Mouse (Mus musculus) heart, postnatal 0 days (tissue): ENCODE results near the gene Krtap21-1. TPM values are rescaled to one million over a fixed set of nuclear protein-coding genes. Genes with fewer than 3 reads are reported as not detected.

Source experiments
- ATAC-seq: fragments of 200-750 bp; cut with Nextera tagmentation; 2 replicates; pipeline ENCODE4 v1.8.0; 2017; ENCODE audit warnings: low read depth, moderate number of reproducible peaks, moderate library complexity; ENCODE audit not compliant: insufficient read depth
- DNase-seq: peaks from one replicate; pipeline ENCODE4 v3.0.0-alpha.2; 2016; ENCODE audit warnings: low spot score
- H3K27ac ChIP-seq: fragments of 300-500 bp; sonication (generic); 2 replicates; pipeline ENCODE4 v1.5.1; 2014; ENCODE audit warnings: low read depth, mild to moderate bottlenecking
- H3K27me3 ChIP-seq: fragments of 300-500 bp; sonication (generic); 2 replicates; pipeline ENCODE4 v1.6.1; 2014; ENCODE audit warnings: low read length, mixed read lengths; ENCODE audit not compliant: control insufficient read depth, insufficient read depth
- H3K36me3 ChIP-seq: fragments of 300-500 bp; sonication (generic); replicated peaks from 2 replicates; pipeline ENCODE4 v1.6.1; 2014; ENCODE audit warnings: low read length, mixed read lengths; ENCODE audit not compliant: control insufficient read depth, insufficient read depth
- H3K4me1 ChIP-seq: fragments of 300-500 bp; sonication (generic); 2 replicates; pipeline ENCODE4 v1.6.1; 2014; ENCODE audit warnings: antibody characterized with exemption; ENCODE audit not compliant: control insufficient read depth, insufficient read depth
- H3K4me2 ChIP-seq: fragments of 300-500 bp; sonication (generic); 2 replicates; pipeline ENCODE4 v1.6.1; 2014; ENCODE audit warnings: low read depth, mild to moderate bottlenecking, low read length, moderate library complexity
- H3K4me3 ChIP-seq: fragments of 300-500 bp; sonication (generic); 2 replicates; pipeline ENCODE4 v1.5.1; 2014; ENCODE audit warnings: low read depth, low read length
- H3K9ac ChIP-seq: fragments of 300-500 bp; sonication (generic); replicated peaks from 2 replicates; pipeline ENCODE4 v1.6.1; 2014; ENCODE audit warnings: low read depth, low read length, mixed read lengths
- H3K9me3 ChIP-seq: fragments of 300-500 bp; sonication (generic); replicated peaks from 2 replicates; pipeline ENCODE4 v1.6.1; 2016; ENCODE audit warnings: low read length; ENCODE audit not compliant: control insufficient read depth
- CTCF ChIP-seq: IDR thresholded peaks from 2 replicates; pipeline ENCODE4 v1.5.1; 2016; ENCODE audit warnings: antibody characterized with exemption, control low read depth, low read depth
- EP300 ChIP-seq: IDR thresholded peaks from 2 replicates; pipeline ENCODE4 v1.6.1; 2016; ENCODE audit warnings: antibody characterized with exemption, low read depth
- WGBS: fragments of 180-500 bp; shearing (Covaris S2); extraction: QIAGEN DNeasy Blood & Tissue Kit; methylation state at CpG from one replicate; pipeline ENCODE4 v1.1.7; 2014; 5-methylcytosine and 5-hydroxymethylcytosine counted together
- polyA plus RNA-seq: library from polyadenylated mRNA; unstranded; fragments of >200 nt; fragmentation: Nextera tagmentation; extraction: Ambion mirVana; gene quantifications from 2 replicates; pipeline ENCODE4 v1.2.1, GENCODE M21; 2015
- total RNA-seq: library from RNA; depleted of rRNA; stranded (reverse); fragments of >200 nt; gene quantifications from 2 replicates; pipeline ENCODE4 v1.2.3, GENCODE M21; 2014; ENCODE audit warnings: low replicate concordance; rRNA removed

Krtap21-1 gene
- total RNA-seq (not detected in 2 replicates), polyA plus RNA-seq (not detected in 2 replicates)

- Histone ChIP-seq H3K27ac (no peak within 1 kb of the TSS), H3K4me1 (no peaks in the 10 kb centered on the region), H3K27me3 (no peaks in the 10 kb centered on the region), H3K36me3 (no peaks in the 10 kb centered on the region), H3K9ac (no peak within 1 kb of the TSS), H3K4me2 (no peak within 1 kb of the TSS), H3K4me3 (no peak within 1 kb of the TSS), H3K9me3 (no peaks in the 10 kb centered on the region)
- ATAC-seq = no peak
- DNase-seq = no peak
- WGBS = 66% methylated on average over 2 of the region's 2 CpGs
- TF ChIP-seq CTCF = no peak
- TF ChIP-seq EP300 = no peak
Observed at GRCm38 (mm10) chr16:89403768-89404167, at the start of gene Krtap21-1. Krtap21-1 (minus strand) TSS chr16:89403868.

- no peaks in the 10 kb centered on the region for H3K27me3 ChIP-seq
- no peak overlapping the region for H3K4me2 ChIP-seq
- no peaks in the 10 kb centered on the region; the same call in 1 of the 2 replicates for H3K4me1 ChIP-seq
- ATAC-seq (no peak), DNase-seq (no peak)
- no peak overlapping the region for H3K9ac ChIP-seq
- no peak for TF ChIP-seq CTCF
- TF ChIP-seq EP300 = no peak
- no peaks in the 10 kb centered on the region for H3K9me3 ChIP-seq
- no peak overlapping the region for H3K27ac ChIP-seq
- no peak overlapping the region for H3K4me3 ChIP-seq
- no peaks in the 10 kb centered on the region for H3K36me3 ChIP-seq
- WGBS = 50% methylated on average over 2 of the region's 2 CpGs
Observed at GRCm38 (mm10) chr16:89429586-89429985, 25.9 kb upstream of the Krtap21-1 start.

- peak overlapping the region; percentile 38; the same call in 1 of the 2 replicates for H3K27ac ChIP-seq
- DNase-seq = peak; percentile 72
Observed at GRCm38 (mm10) chr16:89425310-89425709, 21.6 kb upstream of the Krtap21-1 start.

GRCm38 (mm10) chr16:89420011-89420410 is 16.3 kb upstream of the Krtap21-1 start, which contains the start of gene Krtap6-2:
Krtap6-2 (minus strand) TSS chr16:89420111.
- no peak within 1 kb of the TSS for H3K27ac ChIP-seq
- H3K36me3 ChIP-seq = no peaks in the 10 kb centered on the region
- TF ChIP-seq CTCF = no peak
- no peak for TF ChIP-seq EP300
- no peak within 1 kb of the TSS for H3K4me2 ChIP-seq
- no peaks in the 10 kb centered on the region for H3K9me3 ChIP-seq
- 86% methylated on average over 3 of the region's 3 CpGs for WGBS
- no peak within 1 kb of the TSS for H3K4me3 ChIP-seq
- no peaks in the 10 kb centered on the region for H3K27me3 ChIP-seq
- no peak within 1 kb of the TSS for H3K9ac ChIP-seq
- no peak for DNase-seq
- no peak for ATAC-seq
- H3K4me1 ChIP-seq = no peaks in the 10 kb centered on the region

More at GRCm38 (mm10) chr16:89425310-89425709, 21.6 kb upstream of the Krtap21-1 start:
- 31% methylated on average over 5 of the region's 5 CpGs for WGBS
- H3K36me3 ChIP-seq = no peaks in the 10 kb centered on the region
- no peaks in the 10 kb centered on the region for H3K27me3 ChIP-seq
- peak; percentile 85 for ATAC-seq
- no peak overlapping the region for H3K9ac ChIP-seq
- H3K4me1 ChIP-seq = no peaks in the 10 kb centered on the region; the same call in 1 of the 2 replicates
- no peak overlapping the region for H3K4me2 ChIP-seq
- no peak overlapping the region for H3K4me3 ChIP-seq
- no peaks in the 10 kb centered on the region for H3K9me3 ChIP-seq
- TF ChIP-seq EP300 = 0 out of 2 replicates have a peak, but pooled peaks have one; percentile 32
- no peak for TF ChIP-seq CTCF

- WGBS = 71% methylated on average over 3 of the region's 3 CpGs
- Histone ChIP-seq H3K9me3 (no peaks in the 10 kb centered on the region), H3K9ac (no peak overlapping the region), H3K4me1 (no peaks in the 10 kb centered on the region), H3K4me2 (no peak overlapping the region), H3K27ac (no peak overlapping the region), H3K36me3 (no peaks in the 10 kb centered on the region), H3K27me3 (no peaks in the 10 kb centered on the region), H3K4me3 (no peak overlapping the region)
- DNase-seq (no peak), ATAC-seq (no peak)
- no peak for TF ChIP-seq EP300
- TF ChIP-seq CTCF = no peak
Observed at GRCm38 (mm10) chr16:89416311-89416710, 12.6 kb upstream of the Krtap21-1 start.
